Mouse (Mus musculus) gastrocnemius, postnatal 25 days (tissue): ENCODE measurements at regions not wholly inside any gene's neighbourhood (a gene's known extent, or its start where the extent isn't known, plus 50 kb on each side); places are given as distances from the start of the nearest gene placed in this dataset.

Source experiments
- DNase-seq: peaks from one replicate; pipeline ENCODE4 v3.0.0; 2022

- DNase-seq, result no peak
Measured at GRCm38 (mm10) chr16:7647275-7647926, 777.5 kb downstream of the Tmem114 start.

GRCm38 (mm10) chr16:7644363-7644762 is 780.6 kb downstream of the Tmem114 start:
- DNase-seq, result no peak

- DNase-seq, result no peak
Measured at GRCm38 (mm10) chr16:7638955-7639755, 785.8 kb downstream of the Tmem114 start.

GRCm38 (mm10) chr16:7637993-7638392 is 786.9 kb downstream of the Tmem114 start:
- no peak for DNase-seq

- no peak for DNase-seq
Measured at GRCm38 (mm10) chr16:7637121-7637700, 787.7 kb downstream of the Tmem114 start.

- no peak for DNase-seq
Measured at GRCm38 (mm10) chr16:7636326-7636725, 788.6 kb downstream of the Tmem114 start.

GRCm38 (mm10) chr16:7632474-7632873 is 792.5 kb downstream of the Tmem114 start:
- no peak for DNase-seq

- DNase-seq, result no peak
Measured at GRCm38 (mm10) chr16:7628351-7628750, 796.6 kb downstream of the Tmem114 start.

- no peak for DNase-seq
Measured at GRCm38 (mm10) chr16:7606602-7607001, 818.3 kb downstream of the Tmem114 start.

- DNase-seq, result no peak
Measured at GRCm38 (mm10) chr16:7602428-7602827, 822.5 kb downstream of the Tmem114 start.

GRCm38 (mm10) chr16:7574879-7575278 is 850.1 kb downstream of the Tmem114 start:
- no peak for DNase-seq

GRCm38 (mm10) chr16:7560841-7561240 is 864.1 kb downstream of the Tmem114 start:
- peak; percentile 46 for DNase-seq

- DNase-seq, result no peak
Measured at GRCm38 (mm10) chr16:7559177-7559576, 865.8 kb downstream of the Tmem114 start.

GRCm38 (mm10) chr16:7558637-7559036 is 866.3 kb downstream of the Tmem114 start:
- DNase-seq, result no peak

- DNase-seq, result no peak
Measured at GRCm38 (mm10) chr16:7555911-7556310, 869.0 kb downstream of the Tmem114 start.

- no peak for DNase-seq
Measured at GRCm38 (mm10) chr16:7549568-7549967, 875.4 kb downstream of the Tmem114 start.

GRCm38 (mm10) chr16:7544067-7544466 is 880.9 kb downstream of the Tmem114 start:
- DNase-seq, result no peak

GRCm38 (mm10) chr16:7529811-7530210 is 895.1 kb downstream of the Tmem114 start:
- no peak for DNase-seq

GRCm38 (mm10) chr16:7528963-7529362 is 896.0 kb downstream of the Tmem114 start:
- DNase-seq, result no peak

- DNase-seq, result no peak
Measured at GRCm38 (mm10) chr16:7527923-7528776, 896.8 kb downstream of the Tmem114 start.

GRCm38 (mm10) chr16:7518711-7519110 is 906.2 kb downstream of the Tmem114 start:
- no peak for DNase-seq
